Mouse (Mus musculus) intestine, postnatal 0 days (tissue): Measurements from ENCODE around the gene Gorab. TPM values are rescaled to one million over a fixed set of nuclear protein-coding genes. Genes with fewer than 3 reads are reported as not detected.

ENCODE experiments used
- ATAC-seq: fragments of 200-750 bp; cut with Nextera tagmentation; 2 replicates; pipeline ENCODE4 v1.8.0; 2017; ENCODE audit warnings: mild to moderate bottlenecking, moderate TSS enrichment, moderate library complexity
- H3K27ac ChIP-seq: fragments of 300-500 bp; sonication (generic); 2 replicates; pipeline ENCODE4 v1.5.1; 2014; ENCODE audit warnings: mild to moderate bottlenecking, low read depth, low read length, moderate library complexity
- H3K27me3 ChIP-seq: fragments of 300-500 bp; sonication (generic); replicated peaks from 2 replicates; pipeline ENCODE4 v1.6.1; 2014; ENCODE audit warnings: low read length, mixed read lengths; ENCODE audit not compliant: control insufficient read depth, insufficient read depth
- H3K36me3 ChIP-seq: fragments of 300-500 bp; sonication (generic); 2 replicates; pipeline ENCODE4 v1.6.1; 2014; ENCODE audit warnings: mild to moderate bottlenecking, moderate library complexity; ENCODE audit not compliant: control insufficient read depth, insufficient read depth
- H3K4me1 ChIP-seq: fragments of 300-500 bp; sonication (generic); replicated peaks from 2 replicates; pipeline ENCODE4 v1.6.1; 2014; ENCODE audit warnings: antibody characterized with exemption, low read length, mixed read lengths; ENCODE audit not compliant: control insufficient read depth, insufficient read depth
- H3K4me2 ChIP-seq: fragments of 300-500 bp; sonication (generic); replicated peaks from 2 replicates; pipeline ENCODE4 v1.6.1; 2014; ENCODE audit warnings: low read depth, mild to moderate bottlenecking, moderate library complexity
- H3K4me3 ChIP-seq: fragments of 300-500 bp; sonication (generic); 2 replicates; pipeline ENCODE4 v1.5.1; 2014; ENCODE audit warnings: low read depth, low read length
- H3K9ac ChIP-seq: fragments of 300-500 bp; sonication (generic); 2 replicates; pipeline ENCODE4 v1.6.1; 2014; ENCODE audit warnings: mild to moderate bottlenecking, low read depth, low read length
- H3K9me3 ChIP-seq: fragments of 300-500 bp; sonication (generic); 2 replicates; pipeline ENCODE4 v1.6.1; 2016; ENCODE audit warnings: mixed run types; ENCODE audit not compliant: control insufficient read depth
- CTCF ChIP-seq: sonication (generic); IDR thresholded peaks from 2 replicates; pipeline ENCODE4 v1.5.1; 2016; ENCODE audit warnings: low read depth, mild to moderate bottlenecking, control low read depth, antibody characterized with exemption, moderate library complexity
- whole genome bisulfite sequencing: fragments of 180-500 bp; shearing (Covaris S2); extraction: QIAGEN DNeasy Blood & Tissue Kit; methylation state at CpG from one replicate; pipeline ENCODE4 v1.1.7; 2014; 5-methylcytosine and 5-hydroxymethylcytosine counted together
- polyA plus RNA-seq: library from polyadenylated mRNA; unstranded; fragments of >200 nt; fragmentation: Nextera tagmentation; extraction: Ambion mirVana; gene quantifications from 2 replicates; pipeline ENCODE4 v1.2.1, GENCODE M21; 2015

Gene Gorab
- polyA plus RNA-seq, 1 experiment from 2014 or later = 13.2 TPM

DNA sequence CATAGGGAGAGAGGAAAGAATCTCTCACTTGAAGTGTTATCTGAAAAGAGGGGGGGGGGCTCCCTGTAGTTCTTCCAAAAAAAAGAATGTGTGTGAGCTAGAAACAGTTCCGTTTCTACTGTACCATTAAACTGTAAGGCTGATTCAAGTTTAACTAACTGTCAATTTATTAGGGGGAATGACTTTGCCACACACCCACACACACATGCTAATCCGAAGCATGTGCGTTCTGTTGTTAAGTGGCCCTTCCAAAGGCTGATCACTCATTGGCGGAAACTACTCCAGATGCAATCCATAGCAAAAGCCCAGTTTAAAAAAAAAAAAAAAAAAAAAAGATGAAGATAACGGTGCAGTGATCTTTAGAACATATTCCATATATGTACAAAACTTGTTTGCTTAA lies 42.1 kb downstream of the Gorab start:
- TF ChIP-seq CTCF = no peak
- no peak overlapping the region for H3K4me2 ChIP-seq
- no peak overlapping the region for H3K9ac ChIP-seq
- no peaks in the 10 kb centered on the region for H3K9me3 ChIP-seq
- no peak overlapping the region for H3K4me3 ChIP-seq
- H3K27me3 ChIP-seq = no peaks in the 10 kb centered on the region
- no peak overlapping the region for H3K27ac ChIP-seq
- H3K36me3 ChIP-seq = no peaks in the 10 kb centered on the region
- no peak for ATAC-seq
- H3K4me1 ChIP-seq = no peaks in the 10 kb centered on the region
- 67% methylated on average over 5 of the region's 5 CpGs for WGBS

DNA sequence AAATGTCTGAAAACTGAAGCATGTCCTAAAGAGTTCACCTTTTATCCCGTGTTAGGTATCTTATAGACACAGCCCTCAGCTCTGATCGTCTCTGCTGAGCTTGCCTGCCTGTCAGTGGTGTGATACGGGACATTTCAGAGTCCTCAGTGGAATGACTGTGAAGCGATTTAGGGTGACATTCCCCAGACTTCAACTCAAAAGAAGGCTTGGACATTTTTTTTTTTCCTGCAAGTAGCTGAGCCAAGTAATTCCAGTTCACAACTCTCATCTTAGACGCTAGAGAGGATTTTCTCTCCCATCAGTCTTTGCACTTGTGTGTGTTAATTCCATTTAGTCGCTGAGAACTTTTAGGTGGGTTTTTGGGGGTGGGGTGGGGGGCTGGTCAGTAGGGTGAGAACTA lies 42.7 kb downstream of the Gorab start:
- 56% methylated on average over 6 of the region's 6 CpGs for WGBS
- Histone ChIP-seq H3K27me3 (no peaks in the 10 kb centered on the region), H3K4me1 (no peaks in the 10 kb centered on the region), H3K9me3 (no peaks in the 10 kb centered on the region), H3K36me3 (no peaks in the 10 kb centered on the region), H3K27ac (no peak overlapping the region), H3K4me3 (no peak overlapping the region), H3K9ac (no peak overlapping the region), H3K4me2 (no peak overlapping the region)
- ATAC-seq = no peak
- no peak for TF ChIP-seq CTCF

DNA sequence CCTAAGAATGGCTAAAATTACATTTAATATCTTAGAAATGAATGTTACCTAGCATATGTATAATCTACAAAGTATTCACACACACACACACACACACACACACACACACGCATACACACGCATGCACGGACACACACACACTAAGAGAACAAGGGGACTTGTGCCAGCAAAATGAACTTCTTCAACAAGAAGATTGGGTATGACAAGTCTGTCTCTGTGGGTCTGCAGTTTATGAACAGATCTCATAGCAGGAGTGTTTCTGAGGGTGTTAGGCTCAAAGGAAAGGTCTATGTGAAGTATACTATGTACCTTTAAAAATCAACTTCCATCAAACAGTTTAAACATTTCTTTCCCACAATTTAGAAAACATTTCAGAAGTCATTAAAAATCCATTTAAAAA lies 43.9 kb downstream of the Gorab start:
- H3K27ac ChIP-seq = no peak overlapping the region
- no peak overlapping the region for H3K4me3 ChIP-seq
- H3K9me3 ChIP-seq = no peaks in the 10 kb centered on the region
- no peaks in the 10 kb centered on the region for H3K4me1 ChIP-seq
- 93% methylated on average over 3 of the region's 3 CpGs for WGBS
- no peaks in the 10 kb centered on the region for H3K27me3 ChIP-seq
- H3K4me2 ChIP-seq = no peak overlapping the region
- no peak for TF ChIP-seq CTCF
- no peak for ATAC-seq
- H3K36me3 ChIP-seq = no peaks in the 10 kb centered on the region
- no peak overlapping the region for H3K9ac ChIP-seq

GRCm38 (mm10) chr1:163358165-163358564 lies 45.3 kb downstream of the Gorab start:
- 27% methylated on average over 7 of the region's 7 CpGs for WGBS
- no peak overlapping the region for H3K4me2 ChIP-seq
- H3K27ac ChIP-seq = no peak overlapping the region
- no peaks in the 10 kb centered on the region for H3K9me3 ChIP-seq
- no peak overlapping the region for H3K4me3 ChIP-seq
- H3K27me3 ChIP-seq = no peaks in the 10 kb centered on the region
- no peaks in the 10 kb centered on the region for H3K36me3 ChIP-seq
- no peaks in the 10 kb centered on the region for H3K4me1 ChIP-seq
- no peak overlapping the region for H3K9ac ChIP-seq
- no peak for TF ChIP-seq CTCF
- ATAC-seq = no peak

DNA sequence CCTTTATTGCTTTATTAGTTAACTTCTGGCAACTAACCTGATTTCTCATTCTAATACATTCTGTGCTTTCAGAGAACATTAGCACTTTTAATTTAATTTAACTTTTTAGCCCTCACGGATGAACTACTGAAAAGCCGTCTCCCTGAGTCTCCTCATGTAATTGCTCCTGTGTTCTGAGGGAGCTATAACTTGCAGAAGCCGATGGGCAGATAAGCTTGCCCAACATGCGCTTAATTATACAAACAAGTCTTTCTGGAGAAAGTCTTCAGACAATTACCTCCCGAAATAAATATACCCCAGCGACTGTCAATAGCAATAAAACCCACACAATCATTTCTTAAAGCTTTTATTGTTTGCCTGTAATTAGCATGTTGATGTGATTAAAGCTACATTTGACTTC lies 45.7 kb downstream of the Gorab start:
- WGBS = 16% methylated on average over 6 of the region's 6 CpGs
- ATAC-seq = no peak
- no peaks in the 10 kb centered on the region for H3K27me3 ChIP-seq
- no peak for TF ChIP-seq CTCF
- no peaks in the 10 kb centered on the region for H3K4me1 ChIP-seq
- no peak overlapping the region for H3K9ac ChIP-seq
- H3K36me3 ChIP-seq = no peaks in the 10 kb centered on the region
- no peak overlapping the region for H3K4me3 ChIP-seq
- no peak overlapping the region for H3K4me2 ChIP-seq
- H3K9me3 ChIP-seq = no peaks in the 10 kb centered on the region
- H3K27ac ChIP-seq = no peak overlapping the region

- no peak overlapping the region for H3K27ac ChIP-seq
- no peak overlapping the region for H3K4me2 ChIP-seq
- WGBS = 57% methylated on average over 4 of the region's 4 CpGs
- H3K36me3 ChIP-seq = no peaks in the 10 kb centered on the region
- H3K4me1 ChIP-seq = no peaks in the 10 kb centered on the region
- no peak overlapping the region for H3K4me3 ChIP-seq
- H3K27me3 ChIP-seq = no peaks in the 10 kb centered on the region
- no peak overlapping the region for H3K9ac ChIP-seq
- no peaks in the 10 kb centered on the region for H3K9me3 ChIP-seq
- TF ChIP-seq CTCF = no peak
- ATAC-seq = no peak
Observed at GRCm38 (mm10) chr1:163356167-163356566, 47.3 kb downstream of the Gorab start.

GRCm38 (mm10) chr1:163355626-163356156 lies 47.8 kb downstream of the Gorab start:
- Histone ChIP-seq H3K9me3 (no peaks in the 10 kb centered on the region), H3K27me3 (no peaks in the 10 kb centered on the region), H3K4me3 (no peak overlapping the region), H3K9ac (no peak overlapping the region), H3K4me1 (no peaks in the 10 kb centered on the region), H3K27ac (no peak overlapping the region), H3K4me2 (no peak overlapping the region), H3K36me3 (no peaks in the 10 kb centered on the region)
- no peak for ATAC-seq
- no peak for TF ChIP-seq CTCF
- 12% methylated on average over 3 of the region's 3 CpGs for WGBS
